Mouse (Mus musculus) forebrain, embryonic 14.5 days (tissue): Measurements from ENCODE around the gene Slc22a3. TPM values are rescaled to one million over a fixed set of nuclear protein-coding genes. Genes with fewer than 3 reads are reported as not detected.

Source experiments
- ATAC-seq: fragments of 200-750 bp; cut with Nextera tagmentation; 2 replicates; pipeline ENCODE4 v1.8.0; 2017; ENCODE audit warnings: mild to moderate bottlenecking, moderate library complexity
- DNase-seq: peaks from one replicate; pipeline ENCODE4 v3.0.0-alpha.2; 2015; ENCODE audit warnings: low spot score
- H3K27ac ChIP-seq: fragments of 300-500 bp; sonication (generic); 2 replicates; pipeline ENCODE4 v1.5.1; 2014; ENCODE audit warnings: low read depth, mild to moderate bottlenecking, control low read depth, low read length, moderate library complexity
- H3K27me3 ChIP-seq: fragments of 300-500 bp; sonication (generic); replicated peaks from 2 replicates; pipeline ENCODE4 v1.6.1; 2014; ENCODE audit warnings: low read length, control low read depth, mixed read lengths; ENCODE audit not compliant: control insufficient read depth, insufficient read depth
- H3K36me3 ChIP-seq: fragments of 300-500 bp; sonication (generic); 2 replicates; pipeline ENCODE4 v1.6.1; 2014; ENCODE audit warnings: low read length, control low read depth; ENCODE audit not compliant: control insufficient read depth, insufficient read depth
- H3K4me1 ChIP-seq: fragments of 300-500 bp; sonication (generic); 2 replicates; pipeline ENCODE4 v1.6.1; 2014; ENCODE audit warnings: antibody characterized with exemption, low read length, control low read depth; ENCODE audit not compliant: control insufficient read depth, insufficient read depth
- H3K4me2 ChIP-seq: fragments of 300-500 bp; sonication (generic); 2 replicates; pipeline ENCODE4 v1.6.1; 2014; ENCODE audit warnings: mild to moderate bottlenecking, control low read depth, low read length
- H3K4me3 ChIP-seq: fragments of 300-500 bp; sonication (generic); 2 replicates; pipeline ENCODE4 v1.5.1; 2014; ENCODE audit warnings: low read depth, low read length, control low read depth
- H3K9ac ChIP-seq: fragments of 300-500 bp; sonication (generic); 2 replicates; pipeline ENCODE4 v1.6.1; 2014; ENCODE audit warnings: mild to moderate bottlenecking, low read length, control low read depth, moderate library complexity
- H3K9me3 ChIP-seq: fragments of 300-500 bp; sonication (generic); replicated peaks from 2 replicates; pipeline ENCODE4 v1.6.1; 2016; ENCODE audit warnings: low read length, control low read depth, mixed read lengths; ENCODE audit not compliant: control insufficient read depth
- WGBS: fragments of 180-500 bp; shearing (Covaris S2); extraction: QIAGEN DNeasy Blood & Tissue Kit; methylation state at CpG from one replicate; pipeline ENCODE4 v1.1.7; 2014; 5-methylcytosine and 5-hydroxymethylcytosine counted together
- polyA plus RNA-seq: library from polyadenylated mRNA; unstranded; fragments of >200 nt; fragmentation: Nextera tagmentation; extraction: Ambion mirVana; gene quantifications from 2 replicates; pipeline ENCODE4 v1.2.1, GENCODE M21; 2014

Gene Slc22a3
- polyA plus RNA-seq, 1 experiment from 2014 or later, result 0.11 TPM

DNA sequence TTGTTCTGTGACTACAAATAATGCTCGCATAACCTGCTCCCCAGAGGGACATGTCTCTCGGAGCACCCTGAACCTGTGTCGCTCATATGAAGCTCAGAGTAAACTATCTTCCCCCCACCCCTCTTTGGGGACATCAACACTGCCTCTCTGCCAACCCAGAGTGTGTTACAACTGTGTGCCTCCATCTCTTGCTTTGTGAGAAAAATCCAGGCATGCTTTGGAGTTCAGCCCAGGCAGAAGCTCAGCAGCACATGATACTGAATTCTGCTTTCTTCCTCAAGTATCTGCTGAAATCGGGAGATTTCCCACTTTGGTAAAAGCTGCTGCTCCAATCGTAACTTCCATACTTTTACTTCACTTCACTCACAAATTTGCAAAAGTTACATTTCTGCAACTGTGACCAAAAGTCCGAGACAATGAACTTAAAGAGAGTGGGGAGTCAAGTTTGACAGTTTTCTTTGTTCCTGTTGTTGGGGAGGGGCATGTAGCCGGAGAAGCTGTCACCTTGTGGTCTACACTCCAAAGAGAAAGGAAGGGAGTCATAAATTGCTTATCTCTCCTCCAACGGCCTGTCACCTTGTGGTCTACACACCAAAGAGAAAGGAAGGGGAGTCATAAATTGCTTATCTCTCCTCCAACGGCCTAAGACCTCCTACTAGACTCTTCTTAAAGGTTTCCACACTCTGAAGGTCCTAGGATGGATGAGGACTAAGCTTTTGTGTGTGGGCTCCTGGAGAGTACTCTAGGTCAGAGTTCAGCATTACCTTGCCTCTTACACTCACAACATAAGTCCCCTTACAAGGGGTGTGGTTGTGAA is 5.8 kb upstream of the Slc22a3 start:
- Histone ChIP-seq H3K27ac (no peak overlapping the region), H3K27me3 (0 out of 2 replicates have a peak, but pooled peaks cover 8% of the 10 kb centered on the region), H3K36me3 (no peaks in the 10 kb centered on the region), H3K4me2 (no peak overlapping the region), H3K4me3 (no peak overlapping the region), H3K4me1 (no peaks in the 10 kb centered on the region), H3K9me3 (no peaks in the 10 kb centered on the region), H3K9ac (no peak overlapping the region)
- DNase-seq (no peak), ATAC-seq (no peak)
- 87% methylated on average over 9 of the region's 9 CpGs for WGBS

DNA sequence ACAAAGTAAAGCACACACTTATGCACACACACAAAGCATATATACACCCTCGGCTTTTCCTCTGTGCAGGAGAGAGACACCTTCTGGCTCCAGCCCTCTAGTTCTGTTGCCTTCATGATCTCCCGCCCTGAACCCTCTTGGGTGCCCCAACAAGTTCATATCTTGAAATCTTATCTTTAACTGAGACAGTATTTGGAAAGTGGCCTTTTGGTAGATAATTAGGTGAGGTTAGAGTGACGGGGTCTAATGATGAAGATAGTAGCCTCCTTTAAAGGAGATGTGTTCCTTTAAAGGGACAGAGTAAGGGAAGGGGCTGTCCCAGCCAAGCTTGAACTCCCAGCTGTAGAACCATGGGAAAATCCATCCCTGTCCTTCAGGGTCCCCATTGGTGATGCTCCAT is 3.7 kb upstream of the Slc22a3 start:
- Histone ChIP-seq H3K27me3 (peaks cover 30% of the 10 kb centered on the region), H3K36me3 (no peaks in the 10 kb centered on the region), H3K27ac (no peak overlapping the region), H3K4me2 (no peak overlapping the region), H3K4me1 (no peaks in the 10 kb centered on the region), H3K9ac (no peak overlapping the region), H3K9me3 (no peaks in the 10 kb centered on the region), H3K4me3 (no peak overlapping the region)
- DNase-seq, result no peak
- 86% methylated on average over 3 of the region's 3 CpGs for WGBS
- ATAC-seq, result no peak

DNA sequence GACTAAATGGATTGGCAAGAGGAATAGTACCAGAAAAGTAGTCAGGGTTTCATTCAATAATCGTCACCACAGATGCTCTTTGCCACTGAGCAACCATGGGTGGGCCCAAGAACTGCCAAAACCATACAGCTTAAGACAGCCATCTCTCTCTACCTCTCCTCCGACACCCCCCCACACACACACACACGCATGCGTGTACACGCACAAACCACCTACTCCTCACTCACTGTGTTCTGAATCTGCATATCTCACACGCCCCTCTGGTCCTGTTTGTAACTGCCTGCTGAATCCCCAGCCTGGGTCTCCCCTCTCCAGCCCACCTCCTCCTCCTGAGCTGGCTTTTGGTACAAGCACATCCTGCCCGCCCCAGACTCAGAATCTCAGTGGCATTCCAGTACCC is 872 bp upstream of the Slc22a3 start:
- H3K4me1 ChIP-seq, result no peaks in the 10 kb centered on the region
- H3K9ac ChIP-seq, result no peak overlapping the region
- 15% methylated on average over 7 of the region's 7 CpGs for WGBS
- H3K27ac ChIP-seq, result no peak overlapping the region
- DNase-seq, result no peak
- H3K4me2 ChIP-seq, result no peak overlapping the region
- no peak overlapping the region for H3K4me3 ChIP-seq
- no peaks in the 10 kb centered on the region for H3K9me3 ChIP-seq
- peaks cover 34% of the 10 kb centered on the region for H3K27me3 ChIP-seq
- no peak for ATAC-seq
- no peaks in the 10 kb centered on the region for H3K36me3 ChIP-seq

DNA sequence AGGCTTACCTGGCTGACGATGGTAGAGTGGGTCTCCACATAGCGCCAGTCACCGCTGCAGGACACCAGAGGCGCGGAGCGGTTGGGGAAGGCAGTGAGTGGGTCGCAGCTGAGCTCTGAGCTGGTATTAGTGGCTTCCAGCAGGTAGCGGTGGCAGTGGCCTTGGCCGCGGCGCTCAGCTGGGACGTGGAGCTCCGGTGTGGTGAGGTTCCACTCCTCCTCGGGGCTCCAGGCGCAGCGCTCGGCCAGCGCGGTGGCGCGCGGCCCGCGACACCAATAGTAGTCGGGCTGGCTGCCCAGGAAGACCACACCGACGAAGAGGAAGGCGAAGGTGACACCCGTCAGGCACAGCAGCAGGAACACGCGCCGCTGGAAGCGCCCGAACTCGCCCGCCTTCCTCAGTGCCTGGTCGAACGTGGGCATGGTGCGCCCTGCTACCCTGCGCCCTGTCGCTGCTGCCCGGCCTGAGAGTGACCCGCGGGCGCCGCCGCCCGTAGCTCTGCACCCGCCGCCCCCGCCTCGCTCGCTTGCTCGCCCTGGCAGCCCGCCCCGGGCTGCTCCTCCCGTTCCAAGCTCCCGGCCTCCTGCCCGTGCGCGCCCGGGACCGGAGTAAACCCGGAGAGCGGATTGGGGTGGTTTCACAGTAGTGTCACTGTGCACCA is 471 bp downstream of the Slc22a3 start:
- no peak overlapping the region for H3K27ac ChIP-seq
- no peaks in the 10 kb centered on the region for H3K36me3 ChIP-seq
- no peaks in the 10 kb centered on the region for H3K4me1 ChIP-seq
- DNase-seq (peak; percentile 2), ATAC-seq (no peak)
- H3K4me2 ChIP-seq, result peak overlapping the region; percentile 45
- no peak overlapping the region for H3K9ac ChIP-seq
- WGBS, result 2% methylated on average over 55 of the region's 65 CpGs
- peaks cover 34% of the 10 kb centered on the region for H3K27me3 ChIP-seq
- H3K9me3 ChIP-seq, result no peaks in the 10 kb centered on the region
- peak overlapping the region; percentile 22 for H3K4me3 ChIP-seq

- DNase-seq (no peak), ATAC-seq (no peak)
- H3K27me3 ChIP-seq, result peaks cover 34% of the 10 kb centered on the region
- H3K27ac ChIP-seq, result no peak overlapping the region
- no peak overlapping the region for H3K4me2 ChIP-seq
- 79% methylated on average over 6 of the region's 6 CpGs for WGBS
- no peak overlapping the region for H3K9ac ChIP-seq
- H3K9me3 ChIP-seq, result no peaks in the 10 kb centered on the region
- H3K4me3 ChIP-seq, result no peak overlapping the region
- no peaks in the 10 kb centered on the region for H3K36me3 ChIP-seq
- H3K4me1 ChIP-seq, result no peaks in the 10 kb centered on the region
Measured at GRCm38 (mm10) chr17:12505708-12506107, 1.8 kb downstream of the Slc22a3 start.

- 89% methylated on average over 8 of the region's 8 CpGs for WGBS
- Histone ChIP-seq H3K36me3 (no peaks in the 10 kb centered on the region), H3K9me3 (no peaks in the 10 kb centered on the region), H3K4me3 (no peak overlapping the region), H3K4me1 (no peaks in the 10 kb centered on the region), H3K9ac (no peak overlapping the region), H3K27ac (no peak overlapping the region), H3K4me2 (no peak overlapping the region), H3K27me3 (no peaks in the 10 kb centered on the region; the same call in 1 of the 2 replicates)
- DNase-seq, result no peak
- ATAC-seq, result no peak
Measured at GRCm38 (mm10) chr17:12499426-12499825, 8.1 kb downstream of the Slc22a3 start.

DNA sequence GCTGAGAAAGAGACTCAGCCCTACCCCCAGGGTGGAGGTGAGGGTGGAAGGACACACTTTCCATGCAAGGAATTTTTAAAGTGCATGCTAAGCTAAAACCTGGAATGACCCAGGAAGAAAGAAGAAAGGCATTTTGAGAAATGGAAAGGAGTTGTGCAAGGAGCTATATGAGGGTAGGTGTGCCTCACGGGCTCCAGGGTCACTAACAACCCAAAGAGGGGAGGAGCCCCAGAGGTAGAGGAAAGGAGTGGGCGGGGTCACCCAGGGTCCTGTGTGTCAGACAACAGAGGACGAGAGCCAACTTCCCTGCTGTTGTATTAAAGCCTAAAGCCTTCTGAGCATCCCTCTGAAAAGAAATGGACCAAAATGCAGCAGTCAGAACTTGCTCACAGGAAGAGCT is 11.9 kb downstream of the Slc22a3 start:
- Histone ChIP-seq H3K4me3 (no peak overlapping the region), H3K9me3 (no peaks in the 10 kb centered on the region), H3K27me3 (no peaks in the 10 kb centered on the region), H3K9ac (no peak overlapping the region), H3K27ac (no peak overlapping the region), H3K4me2 (no peak overlapping the region), H3K36me3 (no peaks in the 10 kb centered on the region), H3K4me1 (no peaks in the 10 kb centered on the region)
- ATAC-seq (no peak), DNase-seq (no peak)
- WGBS, result 45% methylated on average over 3 of the region's 3 CpGs

- no peaks in the 10 kb centered on the region for H3K27me3 ChIP-seq
- ATAC-seq (no peak), DNase-seq (no peak)
- no peak overlapping the region for H3K27ac ChIP-seq
- no peak overlapping the region for H3K4me2 ChIP-seq
- H3K4me1 ChIP-seq, result no peaks in the 10 kb centered on the region
- no peak overlapping the region for H3K4me3 ChIP-seq
- 82% methylated on average over 12 of the region's 12 CpGs for WGBS
- no peaks in the 10 kb centered on the region for H3K9me3 ChIP-seq
- no peaks in the 10 kb centered on the region for H3K36me3 ChIP-seq
- no peak overlapping the region for H3K9ac ChIP-seq
Measured at GRCm38 (mm10) chr17:12491591-12491990, 15.9 kb downstream of the Slc22a3 start.

DNA sequence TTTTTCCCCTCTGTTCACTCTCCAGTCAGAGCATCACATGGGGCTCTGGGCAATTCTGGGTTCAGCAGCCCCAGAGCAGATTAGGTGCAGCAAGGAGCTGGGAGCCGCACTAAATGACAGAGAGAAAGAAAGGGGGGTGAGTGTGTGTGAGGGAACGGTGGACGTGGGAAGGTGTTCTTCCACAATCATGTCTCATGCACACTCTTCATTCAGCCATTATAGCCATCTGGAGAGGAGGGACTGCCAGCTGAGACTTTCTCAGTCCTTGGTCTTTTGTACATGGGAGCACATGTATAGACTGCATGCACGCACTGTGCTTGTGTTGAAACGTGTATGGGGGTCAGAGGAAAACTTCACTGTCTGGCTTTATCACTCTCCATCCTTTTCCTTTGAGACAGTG is 17.6 kb downstream of the Slc22a3 start:
- H3K9me3 ChIP-seq, result no peaks in the 10 kb centered on the region
- no peak overlapping the region for H3K9ac ChIP-seq
- no peaks in the 10 kb centered on the region for H3K27me3 ChIP-seq
- DNase-seq, result no peak
- H3K4me1 ChIP-seq, result no peaks in the 10 kb centered on the region
- no peak overlapping the region for H3K4me3 ChIP-seq
- ATAC-seq, result no peak
- 81% methylated on average over 5 of the region's 5 CpGs for WGBS
- no peaks in the 10 kb centered on the region for H3K36me3 ChIP-seq
- no peak overlapping the region for H3K4me2 ChIP-seq
- H3K27ac ChIP-seq, result no peak overlapping the region
